Mouse (Mus musculus): ENCODE data around the gene Rac1.
"Not testable (repeated sequence)": the region's sequence is repeated elsewhere in the genome, so short reads cannot be mapped to it uniquely, and the experiment has no call there.

Gene Rac1

GRCm38 (mm10) chr5:143527486-143528307, at the start of gene Rac1:
Gene Rac1, minus strand, starts transcription at chr5:143528036.
- DNase-seq (ENCODE audit: low spot score) = peak; percentile 98

- DNase-seq (ENCODE audit: low spot score) = no peak
These were observed 46.7 kb upstream of the Rac1 start for GRCm38 (mm10) chr5:143574261-143575178.

GRCm38 (mm10) chr5:143573067-143573466, 45.2 kb upstream of the Rac1 start:
- DNase-seq (ENCODE audit: low spot score) = no peak

- peak; percentile 68 for DNase-seq (ENCODE audit: low spot score)
These were observed 44.4 kb upstream of the Rac1 start for GRCm38 (mm10) chr5:143572195-143572594.

GRCm38 (mm10) chr5:143567860-143568259, 40.0 kb upstream of the Rac1 start:
- peak; percentile 96 for DNase-seq (ENCODE audit: low spot score)

DNA sequence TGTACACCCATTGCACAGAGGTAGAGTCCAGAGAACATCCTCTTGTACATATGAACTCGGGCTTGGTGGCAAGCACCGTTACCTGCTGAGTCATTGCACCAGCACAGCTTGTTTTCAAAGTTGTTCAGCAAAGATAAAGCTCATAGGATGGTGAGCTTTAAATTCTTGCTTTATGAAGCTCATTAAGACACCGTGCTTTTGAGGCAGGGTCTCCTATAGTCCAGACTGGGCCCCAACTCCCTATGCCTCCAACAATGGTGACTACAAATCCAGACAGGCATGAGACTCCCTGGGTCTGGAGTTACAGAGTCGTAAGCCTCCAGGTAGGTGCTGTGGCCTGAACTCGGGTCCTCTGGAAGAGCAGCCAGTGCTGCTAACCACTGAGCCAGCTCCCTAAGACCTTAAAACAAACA, 39.4 kb upstream of the Rac1 start:
- DNase-seq (ENCODE audit: low spot score) = no peak

- not testable (repeated sequence) for DNase-seq (ENCODE audit: low spot score)
These were observed 39.0 kb upstream of the Rac1 start for GRCm38 (mm10) chr5:143566804-143567203.

DNA sequence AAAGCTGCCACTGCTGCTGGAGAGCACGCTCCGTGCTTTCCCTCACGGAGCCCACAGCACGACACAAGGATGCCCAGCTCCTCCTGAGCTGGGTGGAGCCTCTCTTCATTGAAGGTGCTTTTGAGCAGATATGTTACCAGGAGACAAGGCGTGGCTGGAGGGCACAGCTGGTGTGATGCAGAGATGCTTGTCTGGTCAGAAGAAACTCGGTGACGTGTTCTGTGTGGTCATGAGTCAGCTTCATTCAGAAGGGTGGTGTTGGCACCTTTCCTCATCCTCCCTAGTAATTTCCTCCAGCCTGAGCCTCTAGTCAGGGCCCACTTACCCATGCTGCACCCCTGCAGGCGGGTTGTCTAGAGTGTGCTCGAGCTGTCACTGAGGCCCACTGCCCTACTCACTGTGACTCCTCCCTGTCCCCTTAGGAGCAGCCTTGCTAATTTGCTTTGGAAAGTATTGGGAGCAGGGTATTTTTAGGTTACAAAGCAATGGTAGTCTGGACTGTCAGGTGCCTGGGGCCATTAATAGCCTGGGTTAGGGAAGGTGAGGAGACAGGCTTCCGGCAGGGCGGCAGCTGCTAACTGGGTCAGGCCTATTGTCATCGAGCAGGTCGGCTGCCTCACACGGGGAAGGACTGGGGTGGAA, 33.8 kb upstream of the Rac1 start:
- no peak for DNase-seq (ENCODE audit: low spot score)

GRCm38 (mm10) chr5:143561009-143561408, 33.2 kb upstream of the Rac1 start:
- no peak for DNase-seq (ENCODE audit: low spot score)

- no peak for DNase-seq (ENCODE audit: low spot score)
These were observed 30.9 kb upstream of the Rac1 start for GRCm38 (mm10) chr5:143558731-143559130.

GRCm38 (mm10) chr5:143555233-143555632, 27.4 kb upstream of the Rac1 start:
- no peak for DNase-seq (ENCODE audit: low spot score)

- DNase-seq (ENCODE audit: low spot score) = peak; percentile 63
These were observed 25.1 kb upstream of the Rac1 start for GRCm38 (mm10) chr5:143552911-143553310.

GRCm38 (mm10) chr5:143548922-143549321, 21.1 kb upstream of the Rac1 start:
- DNase-seq (ENCODE audit: low spot score) = not testable (repeated sequence)

GRCm38 (mm10) chr5:143548401-143548846, 20.6 kb upstream of the Rac1 start:
- DNase-seq (ENCODE audit: low spot score) = peak; percentile 99

DNA sequence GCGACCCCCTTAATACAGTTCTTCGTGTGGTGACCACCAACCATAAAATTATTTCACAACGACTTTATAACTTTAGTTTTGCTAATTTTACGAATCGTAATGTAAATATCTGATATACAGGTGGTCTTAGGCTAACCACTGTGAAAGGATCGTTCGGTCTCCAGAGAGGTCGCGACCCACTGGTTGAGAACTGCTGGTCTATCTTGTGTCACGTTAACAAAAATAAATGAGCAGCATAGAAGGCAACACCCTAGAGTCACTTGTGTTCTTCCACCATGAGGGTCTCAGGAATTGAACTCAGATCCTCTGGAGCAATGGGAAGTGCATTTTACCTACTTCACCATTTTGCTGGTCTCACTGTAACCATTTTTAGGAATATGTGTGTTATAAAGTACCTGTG, 20.0 kb upstream of the Rac1 start:
- DNase-seq (ENCODE audit: low spot score) = no peak

- peak; percentile 90 for DNase-seq (ENCODE audit: low spot score)
These were observed 19.5 kb upstream of the Rac1 start for GRCm38 (mm10) chr5:143547384-143547783.

DNA sequence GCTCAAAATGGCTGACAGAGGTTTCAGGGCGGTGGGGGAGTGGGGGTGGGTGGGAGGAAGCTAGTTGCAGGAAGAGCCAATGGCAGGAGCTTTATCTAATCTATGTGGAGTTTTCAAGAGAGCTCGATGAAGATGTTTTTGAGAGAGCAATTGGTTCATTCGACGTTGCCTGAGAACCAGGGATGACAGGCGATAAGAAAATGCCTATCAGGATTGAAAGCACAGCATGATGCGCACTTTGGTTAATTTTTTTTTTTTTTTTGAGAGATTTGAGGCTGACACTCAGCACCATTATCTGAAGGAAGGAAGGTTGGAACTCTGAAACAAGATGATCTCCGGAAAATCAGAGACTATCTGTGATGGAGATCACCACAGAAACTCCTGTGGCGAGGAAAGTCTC, 11.3 kb upstream of the Rac1 start:
- no peak for DNase-seq (ENCODE audit: low spot score)

GRCm38 (mm10) chr5:143537022-143537421, 9.2 kb upstream of the Rac1 start:
- DNase-seq (ENCODE audit: low spot score) = no peak

GRCm38 (mm10) chr5:143534922-143535321, 7.1 kb upstream of the Rac1 start:
- no peak for DNase-seq (ENCODE audit: low spot score)

GRCm38 (mm10) chr5:143530715-143531114, 2.9 kb upstream of the Rac1 start:
- no peak for DNase-seq (ENCODE audit: low spot score)

DNA sequence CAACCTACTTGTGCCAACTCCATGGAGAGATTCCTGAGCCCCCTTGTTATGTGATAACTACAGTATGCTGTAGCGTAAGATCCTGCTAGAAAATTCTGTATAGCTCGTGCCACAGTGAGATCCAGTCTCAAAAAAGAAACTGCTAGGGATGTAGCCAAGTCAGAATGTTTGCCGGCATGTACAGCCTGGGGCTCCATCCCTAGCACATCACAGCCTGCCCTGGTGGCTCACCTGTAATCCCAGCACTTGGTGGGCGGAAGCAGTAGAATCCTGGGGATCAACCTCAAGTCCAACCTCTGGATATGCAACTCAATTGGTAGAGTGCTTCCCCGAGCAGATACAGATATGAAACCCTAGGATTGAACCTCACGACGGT, 460 bp upstream of the Rac1 start:
- no peak for DNase-seq (ENCODE audit: low spot score)

- DNase-seq (ENCODE audit: low spot score) = peak; percentile 78
These were observed 1.0 kb downstream of the Rac1 start for GRCm38 (mm10) chr5:143526698-143527331.
